Mouse (Mus musculus) thymus, adult 2 months (tissue): ENCODE measurements at regions not wholly inside any gene's neighbourhood (a gene's known extent, or its start where the extent isn't known, plus 50 kb on each side); places are given as distances from the start of the nearest gene placed in this dataset.

ENCODE experiments used
- DNase-seq: peaks from one replicate; pipeline ENCODE4 v3.0.0; 2021
- H3K27ac ChIP-seq: fragments of 200-500 bp; 2 replicates; pipeline ENCODE4 v1.5.1; 2012; ENCODE audit warnings: low read length, control low read depth; ENCODE audit not compliant: control insufficient read depth, insufficient read depth
- H3K27me3 ChIP-seq: fragments of 200-500 bp; 2 replicates; pipeline ENCODE4 v1.6.1; 2012; ENCODE audit warnings: mild to moderate bottlenecking, low read length, moderate library complexity, mixed read lengths; ENCODE audit not compliant: control insufficient read depth, insufficient read depth
- H3K36me3 ChIP-seq: fragments of 200-500 bp; 2 replicates; pipeline ENCODE4 v1.6.1; 2012; ENCODE audit warnings: mild to moderate bottlenecking, low read length, moderate library complexity; ENCODE audit not compliant: control insufficient read depth, insufficient read depth
- H3K4me1 ChIP-seq: fragments of 200-500 bp; replicated peaks from 2 replicates; pipeline ENCODE4 v1.6.1; 2012; ENCODE audit warnings: low read length; ENCODE audit not compliant: control insufficient read depth, insufficient read depth
- H3K4me3 ChIP-seq: fragments of 200-500 bp; 2 replicates; pipeline ENCODE4 v1.5.1; 2012; ENCODE audit warnings: mild to moderate bottlenecking, low read length, control low read depth, moderate library complexity; ENCODE audit not compliant: control insufficient read depth, insufficient read depth
- CTCF ChIP-seq: fragments of 200-500 bp; IDR thresholded peaks from 2 replicates; pipeline ENCODE4 v1.5.1; 2012; ENCODE audit warnings: mild to moderate bottlenecking, control low read depth, low read length, moderate library complexity, borderline replicate concordance; ENCODE audit not compliant: control insufficient read depth, poor library complexity, insufficient read depth; ENCODE audit errors: extremely low read depth
- POLR2A ChIP-seq: fragments of 200-500 bp; IDR thresholded peaks from 2 replicates; pipeline ENCODE4 v1.6.1; 2012; ENCODE audit warnings: mild to moderate bottlenecking, low read length, control low read depth, moderate library complexity; ENCODE audit not compliant: control insufficient read depth, poor library complexity, insufficient read depth; ENCODE audit errors: extremely low read depth
- WGBS: fragments of 180-500 bp; shearing (Covaris S2); methylation state at CpG from one replicate; pipeline ENCODE4 v1.1.7; 2018; 5-methylcytosine and 5-hydroxymethylcytosine counted together

DNA sequence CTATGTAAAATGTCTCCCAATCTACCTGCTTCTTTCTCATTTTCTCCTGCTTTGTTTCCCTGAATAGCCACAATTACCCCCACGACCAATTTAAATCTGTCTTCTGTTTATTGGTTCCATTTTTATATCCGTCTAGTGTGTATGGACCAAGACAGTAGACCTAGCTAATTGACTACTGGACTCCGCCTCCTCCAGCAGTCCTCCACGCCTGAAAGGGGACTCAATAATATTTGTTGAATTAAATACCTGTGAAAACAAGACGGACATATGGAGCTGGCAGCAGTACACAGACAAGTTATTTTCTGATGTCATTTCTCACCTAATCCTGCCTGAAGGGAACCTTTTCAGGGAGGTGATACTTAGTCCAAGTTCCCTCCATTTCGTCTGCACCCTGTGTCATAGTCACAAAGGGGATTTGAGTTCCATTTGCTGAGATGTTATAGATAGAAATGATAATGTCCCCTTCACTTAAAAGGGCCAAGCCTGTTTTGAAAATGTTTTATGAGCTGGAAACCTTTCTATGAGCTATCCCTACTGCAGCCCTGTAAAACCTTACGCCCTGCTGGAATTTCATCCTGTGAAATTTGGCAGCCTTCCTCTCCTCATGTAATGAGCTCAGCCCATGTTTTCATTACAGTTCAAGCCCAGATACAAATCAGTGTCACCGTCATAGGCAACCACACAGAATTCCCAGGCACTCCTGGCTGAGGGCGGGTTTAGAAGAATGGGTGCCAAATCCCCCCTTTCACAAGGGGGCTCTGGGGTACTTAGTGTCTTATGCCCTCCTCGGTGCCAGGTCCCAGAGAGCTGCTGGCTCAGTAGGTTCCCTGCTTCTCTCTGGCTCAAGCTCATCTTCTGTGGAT, 391.1 kb upstream of the Id4 start:
- no peak for DNase-seq
- no peak overlapping the region for H3K4me3 ChIP-seq
- no peaks in the 10 kb centered on the region for H3K27me3 ChIP-seq
- no peaks in the 10 kb centered on the region for H3K36me3 ChIP-seq
- TF ChIP-seq CTCF (no peak), POLR2A (no peak)
- H3K4me1 ChIP-seq = no peaks in the 10 kb centered on the region
- 85% methylated on average over 10 of the region's 10 CpGs for WGBS
- H3K27ac ChIP-seq = no peak overlapping the region

DNA sequence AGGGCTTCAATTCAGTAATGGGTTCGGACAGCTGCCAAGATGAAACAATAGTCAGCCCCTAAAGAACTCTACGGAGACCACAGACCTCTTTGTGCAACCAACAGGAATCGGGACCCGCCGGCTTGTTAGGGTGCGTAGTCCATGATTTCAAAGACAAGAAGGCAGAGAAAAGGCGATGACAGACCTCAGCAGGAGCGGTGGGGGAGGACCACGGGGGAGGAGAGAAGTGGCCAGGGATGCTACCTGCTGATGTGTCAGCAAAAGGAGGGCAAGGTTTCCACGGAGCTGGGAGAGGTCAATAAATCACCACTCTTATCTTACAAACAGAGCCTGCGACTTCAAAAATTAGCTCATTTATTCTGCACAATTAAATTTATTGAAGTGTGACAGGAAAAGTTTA, 388.4 kb upstream of the Id4 start:
- no peak overlapping the region for H3K27ac ChIP-seq
- no peak for DNase-seq
- no peaks in the 10 kb centered on the region for H3K4me1 ChIP-seq
- no peak overlapping the region for H3K4me3 ChIP-seq
- TF ChIP-seq CTCF = no peak
- TF ChIP-seq POLR2A = no peak
- H3K27me3 ChIP-seq = no peaks in the 10 kb centered on the region
- 70% methylated on average over 11 of the region's 11 CpGs for WGBS
- H3K36me3 ChIP-seq = no peaks in the 10 kb centered on the region

GRCm38 (mm10) chr13:47892569-47892968, 368.5 kb upstream of the Id4 start:
- no peak for DNase-seq
- H3K4me3 ChIP-seq = no peak overlapping the region
- no peaks in the 10 kb centered on the region for H3K36me3 ChIP-seq
- no peaks in the 10 kb centered on the region for H3K27me3 ChIP-seq
- no peak overlapping the region for H3K27ac ChIP-seq
- no peaks in the 10 kb centered on the region for H3K4me1 ChIP-seq
- WGBS = 97% methylated on average over 4 of the region's 4 CpGs
- TF ChIP-seq CTCF (no peak), POLR2A (no peak)

GRCm38 (mm10) chr13:47894331-47894730, 366.7 kb upstream of the Id4 start:
- no peak overlapping the region for H3K27ac ChIP-seq
- no peak for DNase-seq
- TF ChIP-seq CTCF (no peak), POLR2A (no peak)
- no peak overlapping the region for H3K4me3 ChIP-seq
- no peaks in the 10 kb centered on the region for H3K36me3 ChIP-seq
- WGBS = 93% methylated on average over 1 of the region's 1 CpGs
- H3K27me3 ChIP-seq = no peaks in the 10 kb centered on the region
- no peaks in the 10 kb centered on the region for H3K4me1 ChIP-seq

DNA sequence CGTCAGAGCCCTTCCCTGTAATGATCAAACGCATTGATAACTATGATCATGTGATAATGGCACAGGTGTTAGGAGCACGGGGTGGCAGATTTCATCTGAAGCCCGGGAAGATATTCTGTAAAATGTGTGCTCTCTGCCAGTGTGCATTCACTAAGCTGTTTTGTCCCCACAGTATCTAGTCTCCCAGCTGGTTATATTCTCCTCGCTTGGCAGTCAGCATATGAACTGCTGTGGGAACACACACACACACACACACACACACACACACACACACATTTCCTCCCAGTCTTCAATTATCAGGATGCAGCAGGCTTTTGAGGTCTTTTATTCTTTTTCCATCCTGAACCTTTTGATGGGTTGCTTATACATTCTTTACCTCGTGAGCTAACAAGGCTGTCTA, 365.8 kb upstream of the Id4 start:
- no peaks in the 10 kb centered on the region for H3K27me3 ChIP-seq
- TF ChIP-seq CTCF (no peak), POLR2A (no peak)
- H3K36me3 ChIP-seq = no peaks in the 10 kb centered on the region
- no peak for DNase-seq
- 84% methylated on average over 6 of the region's 6 CpGs for WGBS
- no peak overlapping the region for H3K27ac ChIP-seq
- H3K4me1 ChIP-seq = no peaks in the 10 kb centered on the region
- no peak overlapping the region for H3K4me3 ChIP-seq

DNA sequence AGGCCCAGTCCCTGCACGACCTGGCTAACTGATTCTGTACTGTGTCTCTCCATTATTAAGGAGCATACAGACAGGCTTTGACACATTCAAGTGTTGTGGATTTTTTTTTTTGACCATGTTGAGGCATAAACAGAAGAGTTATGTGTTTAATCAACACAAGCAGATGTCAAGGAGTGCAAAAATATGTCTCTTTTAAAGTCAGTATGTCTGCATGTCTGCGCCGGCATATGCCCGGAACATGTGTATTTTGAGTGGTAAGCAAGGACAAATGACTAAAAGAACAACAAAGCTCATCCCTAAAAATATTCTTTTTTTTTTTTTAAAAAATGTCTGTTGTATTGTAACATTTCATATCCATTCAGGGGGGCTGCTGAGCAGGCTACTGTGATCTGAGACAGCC, 364.4 kb upstream of the Id4 start:
- TF ChIP-seq POLR2A (no peak), CTCF (no peak)
- WGBS = 88% methylated on average over 4 of the region's 4 CpGs
- Histone ChIP-seq H3K4me3 (no peak overlapping the region), H3K27me3 (no peaks in the 10 kb centered on the region), H3K4me1 (no peaks in the 10 kb centered on the region), H3K36me3 (no peaks in the 10 kb centered on the region), H3K27ac (no peak overlapping the region)
- DNase-seq = no peak

DNA sequence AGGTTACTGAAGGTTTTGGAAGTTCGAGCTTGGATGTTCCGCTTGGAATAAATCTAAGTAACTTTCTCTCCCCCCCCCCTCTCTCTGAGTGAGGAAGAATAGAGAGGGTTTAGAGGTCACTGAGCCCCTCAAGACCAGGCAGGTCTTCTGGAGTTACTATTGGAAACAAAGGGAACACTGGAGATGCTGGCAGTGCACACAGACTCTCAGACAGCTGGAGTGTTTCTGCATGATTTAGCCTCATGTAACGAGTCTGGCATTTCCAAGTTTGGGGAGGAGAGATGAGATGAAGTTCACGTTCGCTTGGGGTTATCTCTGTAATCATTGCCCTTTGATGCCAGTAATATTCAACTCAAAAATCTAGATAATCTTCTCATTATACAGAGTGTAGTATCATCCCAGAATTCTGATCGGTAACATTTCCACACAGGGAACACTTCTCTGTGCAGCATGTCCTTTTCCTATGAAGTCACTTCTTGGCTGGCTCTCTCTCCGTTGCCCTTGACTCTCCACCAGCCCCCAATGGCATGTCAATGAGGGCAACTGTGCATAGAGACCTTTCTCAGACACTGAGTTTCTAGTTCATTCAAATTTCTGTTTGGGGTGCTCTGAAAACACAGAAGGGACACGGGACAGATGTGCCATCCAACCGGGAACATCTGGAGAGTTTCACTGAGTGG, 351.0 kb upstream of the Id4 start:
- no peak for DNase-seq
- WGBS = 91% methylated on average over 9 of the region's 9 CpGs
- TF ChIP-seq POLR2A (no peak), CTCF (no peak)

More for the DNA sequence above, 351.0 kb upstream of the Id4 start:
- H3K4me1 ChIP-seq = no peaks in the 10 kb centered on the region
- H3K4me3 ChIP-seq = no peak overlapping the region
- H3K36me3 ChIP-seq = no peaks in the 10 kb centered on the region
- no peak overlapping the region for H3K27ac ChIP-seq
- H3K27me3 ChIP-seq = no peaks in the 10 kb centered on the region
